Mouse (Mus musculus): Measurements from ENCODE around the gene Pou2f2. TPM values are rescaled to one million over a fixed set of nuclear protein-coding genes. Genes with fewer than 3 reads are reported as not detected.

Pou2f2 gene
- total and polyA plus RNA-seq, 3 experiments = 0.39 to 1.5 (median 0.64) TPM

DNA sequence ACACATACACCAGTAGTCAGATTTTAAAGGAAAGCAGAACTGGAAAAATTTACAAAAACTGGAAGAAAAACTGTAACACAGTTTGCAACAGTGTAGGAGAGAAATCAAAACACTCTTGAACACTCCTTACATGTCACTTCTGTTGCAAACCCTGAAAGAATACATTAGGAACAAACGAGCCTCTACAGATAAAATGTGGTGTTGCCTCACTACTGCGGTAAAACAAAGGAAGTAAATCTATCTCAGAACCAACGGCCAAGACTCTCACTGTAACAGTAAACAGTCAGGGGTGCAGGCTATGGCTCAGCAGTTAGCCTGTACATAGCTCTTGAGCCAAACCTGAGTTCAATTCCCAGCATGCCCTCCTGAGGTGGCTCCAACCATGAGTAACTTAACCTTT is 33.6 kb upstream of the Pou2f2 start:
- no peak for DNase-seq
- intact Hi-C loops (cut with DNase I) = no loop called here
- TF ChIP-seq POLR2A (IDR thresholded peaks at IDR 0.05; ENCODE audit: insufficient read depth, low read depth, low read length) = no peak
- TF ChIP-seq CTCF (IDR thresholded peaks at IDR 0.05) = no peak
- TF ChIP-seq EP300 (IDR thresholded peaks at IDR 0.05; ENCODE audit: insufficient read depth, low read depth, low read length) = no peak

DNA sequence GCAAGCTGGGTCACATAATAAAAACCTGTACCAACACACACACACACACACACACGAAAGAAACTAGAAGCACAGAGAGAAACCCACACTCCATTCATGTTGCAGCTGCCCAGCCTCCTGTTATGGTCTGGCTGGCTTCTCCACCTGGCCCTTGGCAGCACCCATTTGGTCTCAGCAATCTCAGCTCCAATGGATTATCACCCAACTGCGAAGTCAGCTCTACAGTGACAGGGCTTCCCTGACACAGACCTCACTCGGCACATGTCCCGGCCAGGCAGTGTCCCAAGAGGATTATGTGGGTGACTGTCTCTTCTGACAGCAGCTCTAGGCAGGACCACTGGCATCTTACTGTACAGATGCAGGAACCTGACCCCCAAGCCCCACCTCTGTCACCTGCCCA is 31.0 kb upstream of the Pou2f2 start:
- no peak overlapping the region for H3K27ac ChIP-seq
- no peaks in the 10 kb centered on the region for H3K27me3 ChIP-seq (ENCODE audit: control insufficient read depth, insufficient read depth, low read length)
- H3K9ac ChIP-seq (ENCODE audit: low read depth, low read length) = no peak overlapping the region
- H3K79me2 ChIP-seq (replicated peaks; ENCODE audit: control insufficient read depth, insufficient read depth, low read length) = no peaks in the 10 kb centered on the region
- no peaks in the 10 kb centered on the region for H3K4me1 ChIP-seq (ENCODE audit: control insufficient read depth, insufficient read depth, low read length)
- TF ChIP-seq CTCF (IDR thresholded peaks at IDR 0.05) (no peak), EP300 (IDR thresholded peaks at IDR 0.05; ENCODE audit: insufficient read depth, low read depth, low read length) (no peak), POLR2A (IDR thresholded peaks at IDR 0.05; ENCODE audit: insufficient read depth, low read depth, low read length) (no peak)
- 68% methylated on average over 4 of the region's 4 CpGs for WGBS
- H3K36me3 ChIP-seq (ENCODE audit: control insufficient read depth, insufficient read depth, low read length) = no peaks in the 10 kb centered on the region
- intact Hi-C loops (cut with DNase I) = no loop called here
- DNase-seq = no peak
- no peak overlapping the region for H3K4me3 ChIP-seq

More for the DNA sequence above, 33.6 kb upstream of the Pou2f2 start:
- Histone ChIP-seq H3K79me2 (replicated peaks; ENCODE audit: control insufficient read depth, insufficient read depth, low read length) (no peaks in the 10 kb centered on the region), H3K27me3 (ENCODE audit: control insufficient read depth, insufficient read depth, low read length) (no peaks in the 10 kb centered on the region), H3K4me3 (no peak overlapping the region), H3K27ac (no peak overlapping the region), H3K9ac (ENCODE audit: low read depth, low read length) (no peak overlapping the region), H3K36me3 (ENCODE audit: control insufficient read depth, insufficient read depth, low read length) (no peaks in the 10 kb centered on the region), H3K4me1 (ENCODE audit: control insufficient read depth, insufficient read depth, low read length) (no peaks in the 10 kb centered on the region)
- WGBS = 45% methylated on average over 3 of the region's 3 CpGs

DNA sequence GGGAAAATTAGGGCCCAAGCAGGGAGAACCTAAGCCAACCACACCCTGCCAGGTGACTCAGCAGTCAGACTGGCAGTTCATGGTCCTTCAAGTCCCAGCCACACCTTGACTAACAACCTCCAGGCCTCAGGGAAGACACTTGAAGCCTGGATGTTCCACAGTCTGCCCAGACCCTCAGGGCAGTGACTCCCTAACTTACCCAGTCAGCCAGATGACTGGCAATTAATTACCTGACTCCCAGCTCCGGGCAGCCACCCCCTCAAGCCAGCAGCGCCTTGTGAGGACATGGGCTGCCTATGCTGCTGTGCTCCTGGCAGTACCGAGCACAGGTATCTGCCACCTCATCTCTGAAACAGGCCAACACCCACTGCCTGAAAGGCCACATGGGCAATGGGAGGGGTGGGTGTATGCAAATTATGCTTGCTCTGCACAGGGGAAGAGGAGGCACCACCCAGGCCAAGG is 29.7 kb upstream of the Pou2f2 start:
- intact Hi-C loops (cut with DNase I) = no loop called here
- 83% methylated on average over 3 of the region's 3 CpGs for WGBS
- no peaks in the 10 kb centered on the region; the same call in 1 of the 2 replicates for H3K4me1 ChIP-seq (ENCODE audit: control insufficient read depth, insufficient read depth, low read length)

DNA sequence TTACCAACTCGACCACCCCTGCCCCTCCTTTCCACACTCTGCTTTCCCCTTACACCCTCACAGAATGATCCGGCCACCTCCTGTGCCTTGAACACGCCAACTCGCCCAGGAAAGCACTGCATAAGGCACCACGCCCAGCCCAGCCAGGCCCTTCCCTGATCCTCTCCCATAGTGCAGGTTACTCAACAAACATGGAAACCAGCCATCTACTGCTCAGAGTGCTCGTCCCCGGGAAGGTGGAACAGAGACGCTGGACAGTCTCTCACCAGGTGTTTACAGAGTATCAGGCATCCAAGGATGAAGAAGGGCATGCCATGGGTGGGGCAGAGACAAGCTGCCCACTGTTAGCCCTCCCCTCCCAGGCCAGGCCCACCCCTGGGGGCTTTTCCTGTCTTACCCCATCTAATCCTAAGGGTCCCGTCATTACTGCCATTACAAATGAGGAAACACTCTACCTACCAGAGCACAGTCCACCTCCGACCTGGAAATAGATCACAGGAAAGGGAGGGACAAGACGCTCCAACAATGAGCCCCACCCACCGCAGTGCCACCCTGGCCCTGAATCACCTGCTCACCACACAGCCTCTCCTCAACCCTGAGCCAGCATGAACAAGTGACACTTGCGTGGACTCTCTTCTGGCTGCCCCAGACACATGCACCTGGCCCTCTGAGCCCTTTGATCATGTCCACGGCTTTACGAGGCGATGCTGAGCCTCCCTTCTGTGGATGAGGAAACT is 26.7 kb upstream of the Pou2f2 start:
- WGBS = 85% methylated on average over 16 of the region's 16 CpGs
- no peak for TF ChIP-seq POLR2A (IDR thresholded peaks at IDR 0.05; ENCODE audit: insufficient read depth, low read depth, low read length)
- no peak for TF ChIP-seq CTCF (IDR thresholded peaks at IDR 0.05)
- TF ChIP-seq EP300 (IDR thresholded peaks at IDR 0.05; ENCODE audit: insufficient read depth, low read depth, low read length) = no peak
- intact Hi-C loops (cut with DNase I) = no loop called here
- Histone ChIP-seq H3K36me3 (ENCODE audit: control insufficient read depth, insufficient read depth, low read length) (no peaks in the 10 kb centered on the region), H3K79me2 (replicated peaks; ENCODE audit: control insufficient read depth, insufficient read depth, low read length) (no peaks in the 10 kb centered on the region), H3K4me1 (ENCODE audit: control insufficient read depth, insufficient read depth, low read length) (no peaks in the 10 kb centered on the region; the same call in 1 of the 2 replicates), H3K9ac (ENCODE audit: low read depth, low read length) (no peak overlapping the region), H3K27ac (no peak overlapping the region), H3K4me3 (no peak overlapping the region), H3K27me3 (ENCODE audit: control insufficient read depth, insufficient read depth, low read length) (no peaks in the 10 kb centered on the region)
- DNase-seq = no peak

More for the DNA sequence above, 29.7 kb upstream of the Pou2f2 start:
- no peak for DNase-seq
- no peaks in the 10 kb centered on the region for H3K36me3 ChIP-seq (ENCODE audit: control insufficient read depth, insufficient read depth, low read length)
- H3K4me3 ChIP-seq = no peak overlapping the region
- H3K27me3 ChIP-seq (ENCODE audit: control insufficient read depth, insufficient read depth, low read length) = no peaks in the 10 kb centered on the region
- no peak overlapping the region for H3K9ac ChIP-seq (ENCODE audit: low read depth, low read length)
- H3K79me2 ChIP-seq (replicated peaks; ENCODE audit: control insufficient read depth, insufficient read depth, low read length) = no peaks in the 10 kb centered on the region
- no peak overlapping the region for H3K27ac ChIP-seq
- TF ChIP-seq POLR2A (IDR thresholded peaks at IDR 0.05; ENCODE audit: insufficient read depth, low read depth, low read length) (no peak), CTCF (IDR thresholded peaks at IDR 0.05) (no peak), EP300 (IDR thresholded peaks at IDR 0.05; ENCODE audit: insufficient read depth, low read depth, low read length) (no peak)

DNA sequence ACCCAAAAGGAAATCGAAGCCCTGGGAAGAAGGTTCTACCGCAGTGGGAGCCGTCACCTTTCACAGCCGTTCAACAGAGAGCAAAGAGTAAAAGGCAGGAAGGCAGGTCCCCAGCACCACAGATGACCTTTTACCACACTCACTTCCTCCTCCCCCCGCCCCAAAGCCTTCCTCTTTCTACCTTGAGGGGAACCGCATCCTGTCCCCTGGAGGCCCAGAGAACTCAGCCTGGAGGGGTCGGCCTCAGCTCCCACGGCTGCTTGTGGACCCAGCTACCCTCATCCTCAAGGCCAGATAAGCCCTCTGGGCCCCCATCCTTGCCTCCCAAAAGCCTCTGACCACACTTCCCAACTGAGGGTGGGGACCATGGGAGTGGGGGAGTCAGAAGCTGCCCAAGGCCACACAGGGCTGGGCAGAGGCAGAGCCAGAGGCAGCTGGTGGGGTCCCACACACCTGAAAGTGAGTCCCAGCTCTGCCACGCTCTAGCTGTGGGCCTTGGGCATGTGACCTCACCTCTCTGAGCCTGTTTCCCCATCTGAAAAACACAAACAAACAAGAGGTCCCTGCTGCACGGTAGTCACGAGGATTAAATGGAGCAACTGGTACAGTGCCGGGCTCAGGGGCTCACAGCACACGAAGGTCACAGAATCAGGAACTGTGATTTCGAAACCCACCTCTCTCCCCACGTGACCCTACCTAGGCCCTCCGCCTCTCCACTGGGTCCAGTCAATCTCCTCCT is 26.0 kb upstream of the Pou2f2 start:
- intact Hi-C loops (cut with DNase I) = no loop called here
- Histone ChIP-seq H3K4me1 (ENCODE audit: control insufficient read depth, insufficient read depth, low read length) (no peaks in the 10 kb centered on the region; the same call in 1 of the 2 replicates), H3K79me2 (replicated peaks; ENCODE audit: control insufficient read depth, insufficient read depth, low read length) (no peaks in the 10 kb centered on the region), H3K27me3 (ENCODE audit: control insufficient read depth, insufficient read depth, low read length) (no peaks in the 10 kb centered on the region), H3K36me3 (ENCODE audit: control insufficient read depth, insufficient read depth, low read length) (no peaks in the 10 kb centered on the region), H3K4me3 (no peak overlapping the region), H3K27ac (no peak overlapping the region; the same call in 1 of the 2 replicates), H3K9ac (ENCODE audit: low read depth, low read length) (no peak overlapping the region)
- WGBS = 63% methylated on average over 16 of the region's 16 CpGs
- peak in 1 of 2 experiments; percentile 41 for DNase-seq
- no peak for TF ChIP-seq CTCF (IDR thresholded peaks at IDR 0.05)
- no peak for TF ChIP-seq EP300 (IDR thresholded peaks at IDR 0.05; ENCODE audit: insufficient read depth, low read depth, low read length)

DNA sequence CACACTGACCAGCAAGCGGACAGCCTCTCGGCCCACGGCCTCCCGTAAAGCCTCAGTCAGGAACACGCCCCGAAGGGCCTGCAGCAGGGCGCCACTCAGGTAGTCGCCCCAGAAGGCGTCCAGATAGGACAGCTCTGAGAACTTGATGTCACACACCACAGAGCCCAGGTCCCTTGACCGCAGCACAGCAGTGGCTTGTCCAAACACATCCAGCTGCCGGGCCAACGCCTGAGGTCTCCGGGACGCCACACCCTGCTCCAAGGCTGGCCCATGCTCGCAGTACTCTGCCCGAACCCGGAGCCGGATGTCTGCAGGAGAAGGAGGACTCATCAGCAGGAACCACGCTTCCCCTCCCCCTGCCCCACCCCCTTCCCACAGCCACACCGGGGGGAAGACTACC is 24.1 kb upstream of the Pou2f2 start:
- no peak overlapping the region for H3K9ac ChIP-seq (ENCODE audit: low read depth, low read length)
- no peaks in the 10 kb centered on the region; the same call in 1 of the 2 replicates for H3K4me1 ChIP-seq (ENCODE audit: control insufficient read depth, insufficient read depth, low read length)
- DNase-seq = no peak
- no peak overlapping the region for H3K4me3 ChIP-seq
- intact Hi-C loops (cut with DNase I) = no loop called here
- H3K27ac ChIP-seq = no peak overlapping the region
- no peaks in the 10 kb centered on the region for H3K36me3 ChIP-seq (ENCODE audit: control insufficient read depth, insufficient read depth, low read length)
- no peaks in the 10 kb centered on the region for H3K79me2 ChIP-seq (replicated peaks; ENCODE audit: control insufficient read depth, insufficient read depth, low read length)
- H3K27me3 ChIP-seq (ENCODE audit: control insufficient read depth, insufficient read depth, low read length) = no peaks in the 10 kb centered on the region
- no peak for TF ChIP-seq EP300 (IDR thresholded peaks at IDR 0.05; ENCODE audit: insufficient read depth, low read depth, low read length)
- no peak for TF ChIP-seq CTCF (IDR thresholded peaks at IDR 0.05)
- TF ChIP-seq POLR2A (IDR thresholded peaks at IDR 0.05; ENCODE audit: insufficient read depth, low read depth, low read length) = no peak
- WGBS = 91% methylated on average over 20 of the region's 20 CpGs

Data from heart, adult 2 months (tissue).